Mouse (Mus musculus) lung, postnatal 0 days (tissue): ENCODE results near the gene Hdgfl2.

ENCODE experiments used
- CTCF ChIP-seq: IDR thresholded peaks from 2 replicates; pipeline ENCODE4 v1.5.1; 2016; ENCODE audit warnings: antibody characterized with exemption, mild to moderate bottlenecking
- EP300 ChIP-seq: IDR thresholded peaks from 2 replicates; pipeline ENCODE4 v1.6.1; 2016; ENCODE audit warnings: antibody characterized with exemption, mild to moderate bottlenecking, control low read depth

DNA sequence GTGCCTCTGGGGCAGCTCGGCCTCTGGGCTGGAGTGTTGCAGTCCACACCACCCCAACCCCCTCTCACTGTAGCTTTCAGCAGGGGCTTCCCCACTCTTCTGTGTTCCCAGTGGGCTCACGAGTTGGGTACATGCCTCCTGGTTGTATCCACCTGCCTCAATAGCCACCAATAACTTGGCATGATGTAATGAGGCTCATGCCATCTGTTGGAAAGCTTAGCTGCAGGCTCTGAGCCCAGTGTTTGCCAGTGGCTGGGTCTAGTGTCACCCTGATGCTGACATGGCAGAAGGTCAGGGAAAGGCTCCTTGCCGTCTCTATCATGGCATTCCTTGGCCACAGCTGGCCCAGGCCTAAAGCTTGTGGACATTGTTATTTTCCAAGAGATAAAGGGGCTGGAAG, 21.4 kb downstream of the Hdgfl2 start:
- no peak for TF ChIP-seq CTCF
- no peak for TF ChIP-seq EP300
